Mouse (Mus musculus) MEL (cell line): ENCODE measurements around the gene Stk39. TPM values are rescaled to one million over a fixed set of nuclear protein-coding genes. Genes with fewer than 3 reads are reported as not detected.

Experiments
- DNase-seq: peaks from one replicate; pipeline ENCODE4 v3.0.0; 2011; ENCODE audit warnings: low read depth, low spot score
- H3K27ac ChIP-seq: 2 replicates; pipeline ENCODE4 v1.5.1; 2012; ENCODE audit warnings: low read depth, mild to moderate bottlenecking, control low read depth, low read length, moderate library complexity; ENCODE audit not compliant: control insufficient read depth
- H3K27me3 ChIP-seq, 2 experiments: fragments of 150-350 bp in 1 of 2; sonication (generic) in 1 of 2; 2 replicates each; pipeline ENCODE4 v1.6.1; 2012; ENCODE audit warnings: low read length in 2 of 2, mild to moderate bottlenecking in 2 of 2, improper control_type of control experiment in 1 of 2, moderate library complexity in 1 of 2; ENCODE audit not compliant: insufficient read depth in 2 of 2, control insufficient read depth in 1 of 2
- H3K36me3 ChIP-seq, 2 experiments: 2 replicates each; pipeline ENCODE4 v1.6.1; 2012 to 2014; ENCODE audit warnings: low read length in 2 of 2, improper control_type of control experiment in 1 of 2, inconsistent platforms in 1 of 2, mild to moderate bottlenecking in 1 of 2; ENCODE audit not compliant: insufficient read depth in 2 of 2, control insufficient read depth in 1 of 2
- H3K4me1 ChIP-seq, 2 experiments: fragments of 150-350 bp in 1 of 2; sonication (generic) in 1 of 2; 2 replicates each; pipeline ENCODE4 v1.6.1; 2012; ENCODE audit warnings: low read length in 2 of 2, improper control_type of control experiment in 1 of 2, mild to moderate bottlenecking in 1 of 2; ENCODE audit not compliant: insufficient read depth in 2 of 2, control insufficient read depth in 1 of 2
- H3K4me3 ChIP-seq, 2 experiments: fragments of 150-350 bp in 1 of 2; sonication (generic) in 1 of 2; 2 replicates each; pipeline ENCODE4 v1.5.1; 2012; ENCODE audit warnings: low read depth in 2 of 2, low read length in 2 of 2, mild to moderate bottlenecking in 2 of 2, moderate library complexity in 2 of 2, control low read depth in 1 of 2, improper control_type of control experiment in 1 of 2; ENCODE audit not compliant: control insufficient read depth in 1 of 2, insufficient read depth in 1 of 2
- H3K79me2 ChIP-seq: 2 replicates; pipeline ENCODE4 v1.6.1; 2012; ENCODE audit warnings: mild to moderate bottlenecking, low read length, moderate library complexity; ENCODE audit not compliant: control insufficient read depth, poor library complexity, insufficient read depth
- H3K9ac ChIP-seq: 2 replicates; pipeline ENCODE4 v1.6.1; 2012; ENCODE audit warnings: low read depth, mild to moderate bottlenecking, control low read depth, low read length, moderate library complexity; ENCODE audit not compliant: control insufficient read depth, poor library complexity, severe bottlenecking
- H3K9me3 ChIP-seq: fragments of 150-350 bp; sonication (generic); replicated peaks from 2 replicates; pipeline ENCODE4 v1.6.1; 2012; ENCODE audit warnings: mild to moderate bottlenecking, low read length, improper control_type of control experiment, moderate library complexity; ENCODE audit not compliant: insufficient read depth
- BHLHE40 ChIP-seq: IDR thresholded peaks from 2 replicates; pipeline ENCODE4 v1.6.1; 2012; ENCODE audit warnings: low read depth, mild to moderate bottlenecking, inconsistent platforms, low read length, improper control_type of control experiment, borderline replicate concordance
- CHD1 ChIP-seq: IDR thresholded peaks from 2 replicates; pipeline ENCODE4 v1.6.1; 2012; ENCODE audit warnings: low read depth, mild to moderate bottlenecking, inconsistent platforms, low read length, improper control_type of control experiment
- CHD2 ChIP-seq: IDR thresholded peaks from 2 replicates; pipeline ENCODE4 v1.6.1; 2011; ENCODE audit warnings: low read length, improper control_type of control experiment
- CTCF ChIP-seq, 3 experiments: IDR thresholded peaks in 2 of 3; conservative IDR thresholded peaks in 1 of 3; 2 replicates each; pipeline ENCODE4 v1.5.1; 2011 to 2012; ENCODE audit warnings: low read length in 3 of 3, low read depth in 2 of 3, mild to moderate bottlenecking in 2 of 3, improper control_type of control experiment in 1 of 3, inconsistent platforms in 1 of 3, mixed read lengths in 1 of 3, moderate library complexity in 1 of 3; ENCODE audit not compliant: control insufficient read depth in 1 of 3, insufficient read depth in 1 of 3, poor library complexity in 1 of 3, severe bottlenecking in 1 of 3
- E2F4 ChIP-seq: IDR thresholded peaks from 2 replicates; pipeline ENCODE4 v1.6.1; 2011; ENCODE audit warnings: low read depth, low read length, improper control_type of control experiment, borderline replicate concordance
- ELF1 ChIP-seq: IDR thresholded peaks from 2 replicates; pipeline ENCODE4 v1.6.1; 2014; ENCODE audit warnings: low read depth, mild to moderate bottlenecking, inconsistent platforms, low read length, improper control_type of control experiment, moderate library complexity
- GABPA ChIP-seq: IDR thresholded peaks from 2 replicates; pipeline ENCODE4 v1.6.1; 2012; ENCODE audit warnings: low read depth, mild to moderate bottlenecking, inconsistent platforms, low read length, improper control_type of control experiment, moderate library complexity
- JUND ChIP-seq: IDR thresholded peaks from 2 replicates; pipeline ENCODE4 v1.6.1; 2011; ENCODE audit warnings: low read depth, mild to moderate bottlenecking, improper control_type of control experiment, low read length
- KAT2A ChIP-seq: conservative IDR thresholded peaks from 2 replicates; pipeline ENCODE4 v1.6.1; 2012; ENCODE audit warnings: low read depth, low read length, improper control_type of control experiment, inconsistent platforms
- MAFK ChIP-seq: IDR thresholded peaks from 2 replicates; pipeline ENCODE4 v1.6.1; 2011; ENCODE audit warnings: low read depth, mild to moderate bottlenecking, low read length, improper control_type of control experiment, borderline replicate concordance
- NELFE ChIP-seq: IDR thresholded peaks from 2 replicates; pipeline ENCODE4 v1.6.1; 2011; ENCODE audit warnings: low read depth, low read length, improper control_type of control experiment
- NRF1 ChIP-seq: IDR thresholded peaks from 2 replicates; pipeline ENCODE4 v1.6.1; 2014; ENCODE audit warnings: low read depth, mild to moderate bottlenecking, inconsistent platforms, low read length, improper control_type of control experiment, moderate library complexity; ENCODE audit not compliant: poor library complexity, insufficient read depth, severe bottlenecking
- RCOR1 ChIP-seq: IDR thresholded peaks from 2 replicates; pipeline ENCODE4 v1.6.1; 2012; ENCODE audit warnings: low read depth, mild to moderate bottlenecking, inconsistent platforms, low read length, improper control_type of control experiment
- SMC3 ChIP-seq: IDR thresholded peaks from 2 replicates; pipeline ENCODE4 v1.6.1; 2011; ENCODE audit warnings: low read depth, low read length, improper control_type of control experiment
- TCF12 ChIP-seq: IDR thresholded peaks from 2 replicates; pipeline ENCODE4 v1.6.1; 2014; ENCODE audit warnings: low read depth, mild to moderate bottlenecking, inconsistent platforms, low read length, improper control_type of control experiment, moderate library complexity
- ZC3H11A ChIP-seq: IDR thresholded peaks from 2 replicates; pipeline ENCODE4 v1.6.1; 2012; ENCODE audit warnings: low read depth, mild to moderate bottlenecking, inconsistent platforms, low read length, improper control_type of control experiment
- ZKSCAN1 ChIP-seq: IDR thresholded peaks from 2 replicates; pipeline ENCODE4 v1.6.1; 2012; ENCODE audit warnings: low read depth, mild to moderate bottlenecking, inconsistent platforms, low read length, improper control_type of control experiment, moderate library complexity
- ZMIZ1 ChIP-seq: IDR thresholded peaks from 2 replicates; pipeline ENCODE4 v1.6.1; 2012; ENCODE audit warnings: low read depth, mild to moderate bottlenecking, inconsistent platforms, low read length, improper control_type of control experiment, moderate library complexity
- polyA plus RNA-seq, 2 experiments: library from polyadenylated mRNA; stranded (reverse) in 1 of 2; unstranded in 1 of 2; fragments of >175 nt in 1 of 2; fragments of >200 nt in 1 of 2; gene quantifications; 2 replicates each; pipeline versions ENCODE4 v1.2.1 to v1.2.4; 2012; ENCODE audit warnings: low replicate concordance in 2 of 2, low read depth in 1 of 2; ENCODE audit not compliant: insufficient read length in 2 of 2, insufficient read depth in 1 of 2, missing spikeins in 1 of 2
- total RNA-seq: library from RNA; depleted of rRNA; stranded (reverse); fragments of 300-350 nt; gene quantifications from 2 replicates; pipeline ENCODE4 v1.2.3, GENCODE M21; 2012

Stk39 gene
- total and polyA plus RNA-seq, 3 experiments: not detected

DNA sequence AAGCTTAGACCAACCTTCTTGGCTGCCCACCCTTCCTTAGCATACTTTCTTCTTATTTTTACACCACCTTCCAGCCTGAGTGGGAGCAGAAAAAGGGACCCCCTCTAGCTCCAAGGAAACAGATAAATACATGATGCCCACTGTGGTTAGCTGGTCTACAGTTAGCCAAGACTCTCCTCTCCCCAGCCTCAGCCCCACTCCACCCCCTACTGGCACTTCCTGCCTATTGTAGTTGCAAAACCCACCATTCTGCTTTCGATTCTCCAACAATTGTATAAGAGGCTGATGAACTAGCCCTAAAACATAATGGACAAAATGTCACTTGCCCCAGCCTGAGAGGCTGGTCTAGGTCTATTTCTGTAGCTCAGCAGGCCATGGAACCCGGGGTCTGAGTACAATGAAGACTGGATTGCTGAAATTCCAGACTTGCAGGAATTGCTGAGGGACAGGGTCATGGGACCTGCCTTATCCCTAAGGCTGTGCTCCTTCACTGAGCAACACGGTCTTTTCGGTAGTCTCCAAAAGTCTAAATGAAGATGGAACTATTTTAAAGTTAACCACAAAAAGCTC, 222.1 kb downstream of the Stk39 start:
- Histone ChIP-seq H3K79me2 (no peaks in the 10 kb centered on the region), H3K9me3 (no peaks in the 10 kb centered on the region), H3K27ac (no peak overlapping the region), H3K4me1 (no peaks in the 10 kb centered on the region), H3K36me3 (no peaks in the 10 kb centered on the region), H3K4me3 (no peak overlapping the region)
- DNase-seq: no peak
- TF ChIP-seq JUND (no peak), ELF1 (no peak), ZMIZ1 (no peak), NELFE (no peak), ZKSCAN1 (no peak), SMC3 (no peak), ZC3H11A (no peak), CHD1 (no peak), GABPA (no peak), RCOR1 (no peak), TCF12 (no peak)
- TF ChIP-seq, all 39 proteins: peak for 0
- no peaks in the 10 kb centered on the region for H3K27me3 ChIP-seq
- H3K9ac ChIP-seq: no peak overlapping the region

GRCm38 (mm10) chr2:68246284-68246683, 225.8 kb downstream of the Stk39 start:
- Histone ChIP-seq H3K79me2 (no peaks in the 10 kb centered on the region), H3K4me1 (no peaks in the 10 kb centered on the region), H3K27me3 (no peaks in the 10 kb centered on the region), H3K4me3 (no peak overlapping the region), H3K9me3 (no peaks in the 10 kb centered on the region), H3K27ac (no peak overlapping the region), H3K36me3 (no peaks in the 10 kb centered on the region), H3K9ac (no peak overlapping the region)
- DNase-seq: no peak
- no peak for TF ChIP-seq CTCF (IDR thresholded peaks at IDR 0.05 in 2 of 3, conservative IDR thresholded peaks at IDR 0.05 in 1 of 3; ENCODE audit: control insufficient read depth in 1 of 3, insufficient read depth in 1 of 3, low read depth in 2 of 3, low read length in 3 of 3, poor library complexity in 1 of 3, severe bottlenecking in 1 of 3)
- no peak for TF ChIP-seq E2F4
- TF ChIP-seq MAFK: no peak
- no peak for TF ChIP-seq CHD2
- no peak for TF ChIP-seq BHLHE40
- no peak for TF ChIP-seq KAT2A
- no peak for TF ChIP-seq NRF1
- TF ChIP-seq, all 39 proteins: peak for 0
